Mouse (Mus musculus) intestine, embryonic 16.5 days (tissue): ENCODE results near the gene Vmn2r94. TPM values are rescaled to one million over a fixed set of nuclear protein-coding genes. Genes with fewer than 3 reads are reported as not detected.

Experiments
- ATAC-seq: fragments of 200-750 bp; cut with Nextera tagmentation; 2 replicates; pipeline ENCODE4 v1.8.0; 2017; ENCODE audit warnings: moderate TSS enrichment, moderate library complexity
- H3K27ac ChIP-seq: fragments of 300-500 bp; sonication (generic); 2 replicates; pipeline ENCODE4 v1.5.1; 2014; ENCODE audit warnings: mild to moderate bottlenecking, low read length
- H3K27me3 ChIP-seq: fragments of 300-500 bp; sonication (generic); replicated peaks from 2 replicates; pipeline ENCODE4 v1.6.1; 2014; ENCODE audit warnings: low read length, control low read depth, mixed read lengths; ENCODE audit not compliant: control insufficient read depth, insufficient read depth
- H3K36me3 ChIP-seq: fragments of 300-500 bp; sonication (generic); 2 replicates; pipeline ENCODE4 v1.6.1; 2014; ENCODE audit warnings: low read length, control low read depth; ENCODE audit not compliant: control insufficient read depth, insufficient read depth
- H3K4me1 ChIP-seq: fragments of 300-500 bp; sonication (generic); 2 replicates; pipeline ENCODE4 v1.6.1; 2014; ENCODE audit warnings: low read length, control low read depth, mixed read lengths; ENCODE audit not compliant: control insufficient read depth, insufficient read depth
- H3K4me2 ChIP-seq: fragments of 300-500 bp; sonication (generic); 2 replicates; pipeline ENCODE4 v1.6.1; 2014; ENCODE audit warnings: low read depth, low read length, control low read depth
- H3K4me3 ChIP-seq: fragments of 300-500 bp; sonication (generic); 2 replicates; pipeline ENCODE4 v1.5.1; 2014; ENCODE audit warnings: mild to moderate bottlenecking, low read length
- H3K9ac ChIP-seq: fragments of 300-500 bp; sonication (generic); 2 replicates; pipeline ENCODE4 v1.6.1; 2014; ENCODE audit warnings: low read depth, low read length
- H3K9me3 ChIP-seq: fragments of 300-500 bp; sonication (generic); 2 replicates; pipeline ENCODE4 v1.6.1; 2016; ENCODE audit warnings: low read length, control low read depth; ENCODE audit not compliant: control insufficient read depth
- WGBS: fragments of 180-500 bp; shearing (Covaris S2); extraction: QIAGEN DNeasy Blood & Tissue Kit; methylation state at CpG from one replicate; pipeline ENCODE4 v1.1.7; 2014; 5-methylcytosine and 5-hydroxymethylcytosine counted together
- polyA plus RNA-seq: library from polyadenylated mRNA; unstranded; fragments of >200 nt; fragmentation: Nextera tagmentation; extraction: Ambion mirVana; gene quantifications from 2 replicates; pipeline ENCODE4 v1.2.1, GENCODE M21; 2015

Gene Vmn2r94
- polyA plus RNA-seq, result not detected in 2 replicates

- no peaks in the 10 kb centered on the region for H3K4me1 ChIP-seq
- no peak for ATAC-seq
- H3K9me3 ChIP-seq, result no peaks in the 10 kb centered on the region
- H3K9ac ChIP-seq, result no peak within 1 kb of the TSS
- no peak within 1 kb of the TSS for H3K27ac ChIP-seq
- no peaks in the 10 kb centered on the region for H3K36me3 ChIP-seq
- no peak within 1 kb of the TSS for H3K4me2 ChIP-seq
- no peaks in the 10 kb centered on the region for H3K27me3 ChIP-seq
- 70% methylated on average over 2 of the region's 2 CpGs for WGBS
- no peak within 1 kb of the TSS for H3K4me3 ChIP-seq
These were observed at the start of gene Vmn2r94 for GRCm38 (mm10) chr17:18277656-18278055. TSS of gene Vmn2r94 (minus strand) at chr17:18277756.

- Histone ChIP-seq H3K9me3 (no peaks in the 10 kb centered on the region), H3K4me3 (no peak overlapping the region), H3K36me3 (no peaks in the 10 kb centered on the region), H3K4me2 (no peak overlapping the region), H3K9ac (no peak overlapping the region), H3K27ac (no peak overlapping the region), H3K4me1 (no peaks in the 10 kb centered on the region), H3K27me3 (no peaks in the 10 kb centered on the region)
- ATAC-seq, result no peak
- WGBS, result 94% methylated on average over 2 of the region's 2 CpGs
These were observed 45.5 kb upstream of the Vmn2r94 start for GRCm38 (mm10) chr17:18323031-18323430.

DNA sequence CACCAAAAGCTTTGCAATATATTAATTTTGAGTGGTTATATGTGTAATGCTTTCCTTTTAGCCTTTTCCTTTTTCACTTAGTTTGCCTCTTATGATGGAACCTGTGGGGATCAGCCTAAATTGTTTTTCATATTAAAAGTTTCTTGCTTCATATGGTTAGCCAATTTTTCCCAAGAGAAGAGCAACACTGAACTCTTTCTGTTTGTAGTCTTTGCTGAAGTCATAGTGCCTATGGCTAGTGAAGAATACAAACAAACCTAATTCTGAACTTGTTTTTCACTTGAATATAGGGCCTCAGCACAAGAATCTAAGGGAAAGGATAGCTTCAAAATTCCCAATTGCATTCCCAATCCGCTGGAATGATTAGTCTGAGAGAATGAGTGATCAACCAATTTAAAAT lies 20.2 kb upstream of the Vmn2r94 start, which contains the start of gene Vmn2r93:
Gene Vmn2r93, plus strand, starts transcription at position 301 of the 400 bp plus-strand sequence.
- Histone ChIP-seq H3K27me3 (no peaks in the 10 kb centered on the region), H3K36me3 (no peaks in the 10 kb centered on the region), H3K4me3 (no peak within 1 kb of the TSS), H3K9me3 (no peaks in the 10 kb centered on the region), H3K4me2 (no peak within 1 kb of the TSS), H3K27ac (no peak within 1 kb of the TSS), H3K9ac (no peak within 1 kb of the TSS), H3K4me1 (no peaks in the 10 kb centered on the region)
- WGBS, result 38% methylated on average over 1 of the region's 1 CpGs
- no peak for ATAC-seq

GRCm38 (mm10) chr17:18236931-18237330 lies 40.6 kb downstream of the Vmn2r94 start:
- H3K36me3 ChIP-seq, result no peaks in the 10 kb centered on the region
- no peak overlapping the region for H3K27ac ChIP-seq
- ATAC-seq, result no peak
- H3K9me3 ChIP-seq, result no peaks in the 10 kb centered on the region
- H3K4me1 ChIP-seq, result no peaks in the 10 kb centered on the region
- H3K9ac ChIP-seq, result no peak overlapping the region
- no peak overlapping the region for H3K4me2 ChIP-seq
- 83% methylated on average over 13 of the region's 14 CpGs for WGBS
- H3K27me3 ChIP-seq, result no peaks in the 10 kb centered on the region
- no peak overlapping the region for H3K4me3 ChIP-seq

DNA sequence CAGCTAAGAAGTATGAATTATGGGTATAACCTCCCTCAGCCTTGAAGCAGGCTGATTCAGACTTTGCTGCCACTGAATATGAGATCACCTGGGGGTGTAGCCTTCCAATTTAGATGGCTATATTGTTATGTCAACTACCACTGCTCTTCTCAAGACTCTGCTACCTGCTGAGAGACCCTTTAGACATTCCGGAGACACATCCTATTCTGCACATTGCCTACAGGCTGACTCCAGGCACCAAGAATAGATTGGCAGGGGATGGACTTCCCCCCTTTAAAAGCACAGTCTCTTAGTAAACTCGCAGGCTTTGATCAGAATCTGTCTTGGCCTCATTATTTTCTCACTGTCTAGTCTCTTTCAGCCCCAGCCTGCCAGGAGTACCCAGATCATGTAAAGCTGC lies 45.6 kb downstream of the Vmn2r94 start:
- WGBS, result 71% methylated on average over 2 of the region's 2 CpGs

DNA sequence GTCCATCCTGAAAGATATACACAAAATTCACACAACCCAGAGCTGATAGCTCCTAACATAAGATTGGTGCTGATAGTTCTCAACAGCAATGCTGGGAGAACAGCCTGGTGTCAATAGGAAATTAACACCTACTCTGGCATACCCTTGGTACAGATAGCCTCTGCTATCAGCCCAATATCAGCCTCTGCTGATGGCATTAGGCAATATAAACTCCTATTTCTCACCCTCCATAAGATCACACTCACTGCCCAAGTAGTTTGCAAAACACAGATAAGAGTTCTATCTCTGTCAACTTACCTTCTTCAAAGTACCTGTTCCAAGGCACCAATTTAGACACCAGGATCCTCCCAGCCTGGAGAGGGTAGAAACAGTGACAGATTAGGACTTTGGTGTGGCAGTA lies 56.3 kb downstream of the Vmn2r94 start:
- no peak for ATAC-seq
- no peak overlapping the region for H3K9ac ChIP-seq
- no peak overlapping the region for H3K4me2 ChIP-seq
- H3K36me3 ChIP-seq, result no peaks in the 10 kb centered on the region
- H3K4me1 ChIP-seq, result no peaks in the 10 kb centered on the region
- H3K9me3 ChIP-seq, result 0 out of 2 replicates have a peak, but pooled peaks cover 3% of the 10 kb centered on the region
- H3K27ac ChIP-seq, result no peak overlapping the region
- no peaks in the 10 kb centered on the region for H3K27me3 ChIP-seq
- no peak overlapping the region for H3K4me3 ChIP-seq

More for the DNA sequence above, 45.6 kb downstream of the Vmn2r94 start:
- H3K9ac ChIP-seq, result no peak overlapping the region
- no peaks in the 10 kb centered on the region for H3K36me3 ChIP-seq
- no peaks in the 10 kb centered on the region for H3K27me3 ChIP-seq
- no peak overlapping the region for H3K4me2 ChIP-seq
- H3K4me1 ChIP-seq, result no peaks in the 10 kb centered on the region
- H3K9me3 ChIP-seq, result no peaks in the 10 kb centered on the region
- no peak overlapping the region for H3K4me3 ChIP-seq
- ATAC-seq, result no peak
- no peak overlapping the region for H3K27ac ChIP-seq

Other genes with a start within 250 kb of the Vmn2r94 start
- not detected in 2 replicates for gene Vmn2r124, start 228.3 kb downstream of the Vmn2r94 start, polyA plus RNA-seq
- gene Vmn2r91, start 192.7 kb downstream of the Vmn2r94 start, polyA plus RNA-seq, result not detected in 2 replicates
- not detected in 2 replicates for gene Vmn2r92, start 125.9 kb downstream of the Vmn2r94 start, polyA plus RNA-seq
- not detected in 2 replicates for gene Vmn2r93, start 20.3 kb upstream of the Vmn2r94 start, polyA plus RNA-seq
- not detected in 2 replicates for gene Vmn2r95, start 146.3 kb upstream of the Vmn2r94 start, polyA plus RNA-seq